Mouse (Mus musculus) R1 (cell line): ENCODE data around the gene Rgl1.

Source experiments
- DNase-seq: peaks from one replicate; pipeline ENCODE4 v3.0.0-alpha.2; 2018; ENCODE audit warnings: low read depth, low spot score

The Rgl1 gene

GRCm38 (mm10) chr1:152717329-152717728 is 48.8 kb downstream of the Rgl1 start:
- DNase-seq: no peak

GRCm38 (mm10) chr1:152714405-152714804 is 51.7 kb downstream of the Rgl1 start:
- no peak for DNase-seq

- DNase-seq: no peak
Measured at GRCm38 (mm10) chr1:152713924-152714323, 52.2 kb downstream of the Rgl1 start.

- DNase-seq: no peak
Measured at GRCm38 (mm10) chr1:152711037-152711436, 55.1 kb downstream of the Rgl1 start.

GRCm38 (mm10) chr1:152707560-152707959 is 58.6 kb downstream of the Rgl1 start:
- no peak for DNase-seq

GRCm38 (mm10) chr1:152703941-152704340 is 62.2 kb downstream of the Rgl1 start:
- DNase-seq: no peak

GRCm38 (mm10) chr1:152702920-152703319 is 63.2 kb downstream of the Rgl1 start:
- no peak for DNase-seq

GRCm38 (mm10) chr1:152701066-152701465 is 65.1 kb downstream of the Rgl1 start:
- DNase-seq: no peak

GRCm38 (mm10) chr1:152697341-152697740 is 68.8 kb downstream of the Rgl1 start:
- DNase-seq: no peak

- DNase-seq: peak; percentile 27
Measured at GRCm38 (mm10) chr1:152695491-152695890, 70.7 kb downstream of the Rgl1 start.

GRCm38 (mm10) chr1:152689968-152690367 is 76.2 kb downstream of the Rgl1 start:
- no peak for DNase-seq

- no peak for DNase-seq
Measured at GRCm38 (mm10) chr1:152687733-152688181, 78.4 kb downstream of the Rgl1 start.

- DNase-seq: peak; percentile 29
Measured at GRCm38 (mm10) chr1:152687099-152687730, 78.9 kb downstream of the Rgl1 start.

- no peak for DNase-seq
Measured at GRCm38 (mm10) chr1:152685531-152685930, 80.6 kb downstream of the Rgl1 start.

GRCm38 (mm10) chr1:152682368-152683194 is 83.6 kb downstream of the Rgl1 start:
- no peak for DNase-seq

GRCm38 (mm10) chr1:152681676-152682367 is 84.3 kb downstream of the Rgl1 start:
- no peak for DNase-seq

- no peak for DNase-seq
Measured at GRCm38 (mm10) chr1:152681116-152681515, 85.0 kb downstream of the Rgl1 start.

GRCm38 (mm10) chr1:152678451-152678850 is 87.7 kb downstream of the Rgl1 start:
- DNase-seq: peak; percentile 42

- DNase-seq: no peak
Measured at GRCm38 (mm10) chr1:152677482-152678211, 88.5 kb downstream of the Rgl1 start.

- DNase-seq: no peak
Measured at GRCm38 (mm10) chr1:152669446-152670180, 96.5 kb downstream of the Rgl1 start.

GRCm38 (mm10) chr1:152660436-152660835 is 105.7 kb downstream of the Rgl1 start:
- DNase-seq: no peak
